Mouse (Mus musculus): ENCODE measurements around the gene Olfr895.

The Olfr895 gene

GRCm38 (mm10) chr9:38267551-38267950 lies at the start of gene Olfr895:
Gene Olfr895 (plus strand): TSS chr9:38267851.
- DNase-seq = no peak

- DNase-seq = no peak
These were observed 15.2 kb upstream of the Olfr895 start, which contains the start of gene Olfr143 for GRCm38 (mm10) chr9:38252474-38252873. Gene Olfr143 (plus strand): TSS chr9:38252774.

- no peak for DNase-seq
These were observed 23.2 kb downstream of the Olfr895 start, which contains the start of gene Olfr896-ps1 for GRCm38 (mm10) chr9:38290807-38291206. Gene Olfr896-ps1 (plus strand): TSS chr9:38291107.
